Mouse (Mus musculus): ENCODE measurements around the gene Kctd21. TPM values are rescaled to one million over a fixed set of nuclear protein-coding genes. Genes with fewer than 3 reads are reported as not detected.

Kctd21 gene
- polyA plus RNA-seq, 1 experiment from 2014 or later, result 8.3 TPM

Other genes starting within 250 kb of the Kctd21 start
- 4.8 and 5.3 TPM in 2 replicates for gene Usp35, start 307 bp upstream of the Kctd21 start, polyA plus RNA-seq (2015; fragmentation: Nextera tagmentation; extraction: Ambion mirVana)
- 12.9 and 14.2 TPM in 2 replicates for gene Alg8, start 39.3 kb downstream of the Kctd21 start, polyA plus RNA-seq (2015; fragmentation: Nextera tagmentation; extraction: Ambion mirVana)
- gene Ndufc2, start 67.7 kb downstream of the Kctd21 start, polyA plus RNA-seq (2015; fragmentation: Nextera tagmentation; extraction: Ambion mirVana), result 377 and 384 TPM in 2 replicates
- 1.7 and 1.9 TPM in 2 replicates for gene Thrsp, start 85.4 kb downstream of the Kctd21 start, polyA plus RNA-seq (2015; fragmentation: Nextera tagmentation; extraction: Ambion mirVana)
- 1.1 and 1.2 TPM in 2 replicates for gene Kctd14, start 119.0 kb downstream of the Kctd21 start, polyA plus RNA-seq (2015; fragmentation: Nextera tagmentation; extraction: Ambion mirVana)
- gene Ints4, start 148.6 kb downstream of the Kctd21 start, polyA plus RNA-seq (2015; fragmentation: Nextera tagmentation; extraction: Ambion mirVana), result 40.7 and 48.3 TPM in 2 replicates
- gene Aamdc, start 247.2 kb downstream of the Kctd21 start, polyA plus RNA-seq (2015; fragmentation: Nextera tagmentation; extraction: Ambion mirVana), result 54.1 and 60.7 TPM in 2 replicates
- gene Rsf1, start 247.6 kb downstream of the Kctd21 start, polyA plus RNA-seq (2015; fragmentation: Nextera tagmentation; extraction: Ambion mirVana), result 29.2 and 30.1 TPM in 2 replicates

Measured in midbrain, embryonic 15.5 days (tissue).